Mouse (Mus musculus) midbrain, postnatal 0 days (tissue): ENCODE results near the gene Adamts4. TPM values are rescaled to one million over a fixed set of nuclear protein-coding genes. Genes with fewer than 3 reads are reported as not detected.
A peak's percentile ranks its signal among the peaks of the same experiment; 100 is the strongest.

Source experiments
- ATAC-seq: fragments of 200-750 bp; cut with Nextera tagmentation; 2 replicates; pipeline ENCODE4 v1.8.0; 2017; ENCODE audit warnings: moderate number of reproducible peaks, mild to moderate bottlenecking, moderate TSS enrichment, moderate library complexity; ENCODE audit not compliant: low FRiP score
- DNase-seq: peaks from one replicate; pipeline ENCODE4 v3.0.0-alpha.2; 2015; ENCODE audit warnings: low spot score
- H3K27ac ChIP-seq: fragments of 300-500 bp; sonication (generic); 2 replicates; pipeline ENCODE4 v1.5.1; 2014; ENCODE audit warnings: low read depth, mild to moderate bottlenecking, low read length, mixed read lengths
- H3K27me3 ChIP-seq: fragments of 300-500 bp; sonication (generic); 2 replicates; pipeline ENCODE4 v1.6.1; 2014; ENCODE audit warnings: low read length, control low read depth, mixed read lengths; ENCODE audit not compliant: insufficient read depth
- H3K36me3 ChIP-seq: fragments of 300-500 bp; sonication (generic); 2 replicates; pipeline ENCODE4 v1.6.1; 2014; ENCODE audit warnings: low read length, control low read depth, mixed read lengths; ENCODE audit not compliant: insufficient read depth
- H3K4me1 ChIP-seq: fragments of 300-500 bp; sonication (generic); 2 replicates; pipeline ENCODE4 v1.6.1; 2014; ENCODE audit warnings: mild to moderate bottlenecking, control low read depth, antibody characterized with exemption, low read length, mixed read lengths; ENCODE audit not compliant: insufficient read depth
- H3K4me2 ChIP-seq: fragments of 300-500 bp; sonication (generic); 2 replicates; pipeline ENCODE4 v1.6.1; 2014; ENCODE audit warnings: low read depth, mild to moderate bottlenecking, low read length, mixed read lengths; ENCODE audit not compliant: poor library complexity, severe bottlenecking
- H3K4me3 ChIP-seq: fragments of 300-500 bp; sonication (generic); 2 replicates; pipeline ENCODE4 v1.5.1; 2014; ENCODE audit warnings: low read depth, mild to moderate bottlenecking, low read length, moderate library complexity
- H3K9ac ChIP-seq: fragments of 300-500 bp; sonication (generic); replicated peaks from 2 replicates; pipeline ENCODE4 v1.6.1; 2014; ENCODE audit warnings: mild to moderate bottlenecking, low read length, moderate library complexity, mixed read lengths; ENCODE audit not compliant: poor library complexity, severe bottlenecking
- H3K9me3 ChIP-seq: fragments of 300-500 bp; sonication (generic); 2 replicates; pipeline ENCODE4 v1.6.1; 2016; ENCODE audit warnings: low read length, control low read depth
- CTCF ChIP-seq: IDR thresholded peaks from 2 replicates; pipeline ENCODE4 v1.5.1; 2016; ENCODE audit warnings: antibody characterized with exemption, mild to moderate bottlenecking
- WGBS: fragments of 180-500 bp; shearing (Covaris S2); extraction: QIAGEN DNeasy Blood & Tissue Kit; methylation state at CpG from one replicate; pipeline ENCODE4 v1.1.7; 2014; 5-methylcytosine and 5-hydroxymethylcytosine counted together
- polyA plus RNA-seq: library from polyadenylated mRNA; unstranded; fragments of >200 nt; fragmentation: Nextera tagmentation; extraction: Ambion mirVana; gene quantifications from 2 replicates; pipeline ENCODE4 v1.2.1, GENCODE M21; 2015
- total RNA-seq: library from RNA; depleted of rRNA; stranded (reverse); fragments of >200 nt; gene quantifications from 2 replicates; pipeline ENCODE4 v1.2.3, GENCODE M21; 2014

The Adamts4 gene
- total and polyA plus RNA-seq, 2 experiments from 2014 or later = 4.2 to 8.2 TPM

DNA sequence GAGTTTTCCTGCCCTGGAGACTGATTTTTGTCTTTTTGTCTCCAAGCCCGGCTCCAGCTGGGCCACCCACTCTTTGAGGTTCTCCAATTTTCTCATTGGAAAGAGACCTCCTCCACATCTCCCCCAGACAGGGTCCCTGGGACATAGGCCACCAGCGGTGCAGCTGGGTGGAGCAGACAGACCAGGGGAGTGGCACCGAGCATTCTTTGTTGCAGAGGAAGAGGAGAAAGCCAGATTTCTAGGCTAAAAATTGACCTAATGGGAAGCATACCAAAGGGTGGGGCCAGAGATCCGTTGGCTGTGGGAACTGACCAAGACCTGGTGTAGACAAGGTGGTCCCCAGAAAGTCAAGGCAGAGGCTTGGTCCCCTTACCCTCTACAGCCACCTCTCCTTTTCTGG lies 2.3 kb upstream of the Adamts4 start:
- peak overlapping the region; percentile 59 for H3K4me3 ChIP-seq
- no peak overlapping the region for H3K27ac ChIP-seq
- no peaks in the 10 kb centered on the region for H3K36me3 ChIP-seq
- H3K4me2 ChIP-seq = peak overlapping the region; percentile 61
- peaks cover 9% of the 10 kb centered on the region; the same call in 1 of the 2 replicates for H3K4me1 ChIP-seq
- no peak for TF ChIP-seq CTCF
- ATAC-seq (no peak), DNase-seq (no peak)
- no peaks in the 10 kb centered on the region for H3K9me3 ChIP-seq
- WGBS = 30% methylated on average over 4 of the region's 4 CpGs
- H3K9ac ChIP-seq = no peak overlapping the region
- no peaks in the 10 kb centered on the region for H3K27me3 ChIP-seq

DNA sequence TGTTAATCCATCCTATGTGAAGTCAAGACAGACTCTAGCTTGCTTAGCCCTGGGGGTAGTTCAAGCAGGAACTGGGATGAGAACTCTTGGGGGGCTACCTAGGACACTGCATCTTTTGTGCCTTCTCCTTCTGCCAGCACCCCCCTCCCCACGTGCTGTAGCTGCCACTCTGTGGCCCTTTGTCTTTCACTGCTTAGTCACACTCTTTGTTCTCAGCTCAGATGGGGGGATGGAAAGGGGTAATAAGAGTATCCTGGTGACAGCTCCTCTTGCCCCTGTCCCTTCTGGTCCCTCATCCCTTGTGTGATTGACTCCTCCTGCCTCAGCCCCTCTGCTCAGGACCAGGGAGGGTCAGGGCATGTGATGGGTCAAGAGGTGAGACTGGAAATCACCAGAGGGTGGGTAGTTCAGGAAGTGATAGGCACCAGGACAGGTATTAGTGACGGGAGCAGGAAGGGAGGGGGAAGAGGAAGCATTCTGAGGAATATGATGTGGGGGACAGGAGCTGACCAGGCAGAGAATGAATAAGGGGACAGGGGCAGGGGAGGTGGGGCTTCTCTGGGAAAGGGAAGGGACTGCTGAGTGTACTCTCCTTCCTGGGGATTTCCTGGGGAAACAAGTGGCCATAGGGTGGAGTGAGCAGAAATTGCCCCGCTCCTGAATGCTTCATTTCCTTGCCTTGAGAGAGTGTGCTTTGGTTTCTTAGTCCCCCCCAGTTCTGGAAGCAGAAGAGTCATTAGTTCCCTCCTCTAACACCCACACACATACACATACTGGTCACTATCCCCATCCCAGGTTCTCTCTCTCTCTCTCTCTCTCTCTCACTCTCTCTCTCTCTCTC lies 1.6 kb upstream of the Adamts4 start:
- Histone ChIP-seq H3K4me2 (no peak overlapping the region), H3K27ac (no peak overlapping the region), H3K4me1 (peaks cover 9% of the 10 kb centered on the region; the same call in 1 of the 2 replicates), H3K36me3 (no peaks in the 10 kb centered on the region), H3K27me3 (no peaks in the 10 kb centered on the region), H3K4me3 (no peak overlapping the region), H3K9me3 (no peaks in the 10 kb centered on the region), H3K9ac (no peak overlapping the region)
- no peak for DNase-seq
- WGBS = 45% methylated on average over 3 of the region's 3 CpGs
- ATAC-seq = no peak
- TF ChIP-seq CTCF = no peak

DNA sequence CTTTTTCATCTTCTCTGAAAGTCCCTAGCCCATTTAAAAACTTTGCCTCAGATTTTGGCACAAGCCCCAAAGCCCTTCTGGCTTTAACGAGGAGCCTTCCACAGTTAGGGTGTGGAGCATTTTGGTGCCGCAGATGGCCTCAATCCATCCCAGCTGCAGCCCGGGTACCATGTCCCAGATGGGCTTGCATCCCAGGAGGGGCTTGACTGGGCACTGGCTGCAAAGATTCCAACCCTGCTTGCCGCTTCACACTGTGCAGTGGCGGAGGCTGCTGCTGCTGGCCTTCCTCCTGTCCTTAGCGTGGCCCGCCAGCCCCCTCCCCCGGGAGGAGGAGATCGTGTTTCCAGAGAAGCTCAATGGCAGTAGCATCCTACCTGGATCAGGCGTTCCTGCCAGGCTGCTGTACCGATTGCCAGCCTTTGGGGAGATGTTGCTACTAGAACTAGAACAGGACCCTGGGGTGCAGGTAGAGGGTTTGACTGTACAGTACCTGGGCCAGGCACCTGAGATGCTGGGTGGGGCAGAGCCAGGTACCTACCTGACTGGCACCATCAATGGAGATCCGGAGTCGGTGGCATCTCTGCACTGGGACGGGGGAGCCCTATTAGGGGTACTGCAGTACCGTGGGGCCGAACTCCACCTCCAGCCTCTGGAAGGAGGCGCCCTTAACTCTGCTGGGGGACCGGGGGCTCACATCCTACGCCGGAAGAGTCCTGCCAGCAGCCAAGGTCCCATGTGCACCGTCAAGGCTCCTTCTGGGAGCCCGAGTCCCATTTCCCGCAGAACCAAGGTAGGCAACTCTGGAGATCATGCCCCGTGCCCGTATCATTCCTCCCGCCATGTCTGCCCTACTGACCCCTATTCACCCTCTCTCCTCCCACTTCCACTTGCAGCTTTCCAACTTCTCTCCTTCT lies 716 bp downstream of the Adamts4 start, which contains the start of gene Ndufs2:
Gene Ndufs2 (minus strand): TSS at position 709 of the 914 bp plus-strand sequence.
- H3K9me3 ChIP-seq = no peaks in the 10 kb centered on the region
- peak within 1 kb of the TSS; percentile 33 for H3K9ac ChIP-seq
- ATAC-seq (peak; percentile 13; the same call in 1 of the 2 replicates), DNase-seq (peak; percentile 59)
- TF ChIP-seq CTCF = no peak
- H3K4me1 ChIP-seq = peaks cover 9% of the 10 kb centered on the region; the same call in 1 of the 2 replicates
- H3K36me3 ChIP-seq = no peaks in the 10 kb centered on the region
- H3K27ac ChIP-seq = peak within 1 kb of the TSS; percentile 26; the same call in 1 of the 2 replicates
- H3K27me3 ChIP-seq = no peaks in the 10 kb centered on the region
- WGBS = 8% methylated on average over 26 of the region's 26 CpGs
- H3K4me3 ChIP-seq = peak within 1 kb of the TSS; percentile 31
- peak within 1 kb of the TSS; percentile 57 for H3K4me2 ChIP-seq

DNA sequence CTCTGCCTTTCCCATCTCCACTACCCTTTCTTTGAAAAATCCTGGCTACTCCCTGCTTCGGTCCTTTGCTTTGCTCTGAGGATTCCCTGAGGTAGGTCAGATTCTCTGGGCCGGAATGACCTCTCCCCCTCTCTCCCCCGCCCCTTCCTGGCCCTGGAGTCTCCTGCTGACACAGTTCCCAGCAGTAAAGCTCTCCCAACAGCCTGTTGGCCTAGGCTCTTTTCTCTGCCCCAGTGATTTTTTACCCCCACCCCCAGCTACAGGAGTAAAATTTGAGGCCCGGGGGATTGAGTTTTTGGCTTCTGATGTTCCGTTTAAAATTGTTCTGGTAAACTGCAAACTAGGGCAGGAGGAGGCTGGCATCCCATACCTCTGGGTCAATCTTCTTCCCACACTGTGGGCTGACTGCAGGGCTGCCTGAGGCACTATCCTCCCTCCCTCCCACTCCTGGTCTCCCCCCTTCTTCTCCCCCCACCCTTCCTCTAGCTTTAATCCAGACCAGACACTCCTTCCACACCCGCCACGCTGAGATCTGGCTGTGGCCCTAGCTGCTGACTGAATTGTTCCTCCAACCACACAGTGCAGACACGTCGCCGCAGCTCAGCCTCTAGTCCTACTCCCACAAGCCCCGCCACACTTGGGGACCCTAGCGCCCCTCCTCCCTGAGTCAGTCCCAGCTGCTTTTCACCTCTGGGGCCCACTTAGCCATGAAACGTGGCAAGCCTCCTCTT lies 1.5 kb downstream of the Adamts4 start:
- Histone ChIP-seq H3K9ac (0 out of 2 replicates have a peak overlapping the region, but pooled peaks have one; percentile 33), H3K4me1 (peaks cover 9% of the 10 kb centered on the region; the same call in 1 of the 2 replicates), H3K4me3 (peak overlapping the region; percentile 31; the same call in 1 of the 2 replicates), H3K4me2 (peak overlapping the region; percentile 57), H3K27me3 (no peaks in the 10 kb centered on the region), H3K27ac (no peak overlapping the region; the same call in 1 of the 2 replicates), H3K9me3 (no peaks in the 10 kb centered on the region), H3K36me3 (no peaks in the 10 kb centered on the region)
- DNase-seq (peak; percentile 46), ATAC-seq (no peak; the same call in 1 of the 2 replicates)
- no peak for TF ChIP-seq CTCF
- 7% methylated on average over 13 of the region's 13 CpGs for WGBS

DNA sequence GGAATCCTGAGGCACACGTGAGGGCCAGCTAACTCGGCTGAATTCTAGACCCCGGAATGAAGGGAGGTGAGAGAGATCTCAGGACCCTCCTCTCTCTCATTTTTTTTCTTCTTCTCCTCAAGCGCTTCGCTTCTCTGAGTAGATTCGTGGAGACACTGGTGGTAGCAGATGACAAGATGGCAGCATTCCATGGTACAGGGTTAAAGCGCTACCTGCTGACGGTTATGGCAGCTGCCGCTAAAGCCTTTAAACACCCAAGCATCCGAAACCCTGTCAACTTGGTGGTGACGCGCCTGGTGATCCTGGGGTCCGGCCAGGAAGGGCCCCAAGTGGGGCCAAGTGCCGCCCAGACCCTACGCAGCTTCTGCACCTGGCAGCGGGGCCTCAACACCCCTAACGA lies 2.2 kb downstream of the Adamts4 start:
- Histone ChIP-seq H3K9ac (0 out of 2 replicates have a peak overlapping the region, but pooled peaks have one; percentile 33), H3K4me3 (0 out of 2 replicates have a peak overlapping the region, but pooled peaks have one; percentile 5), H3K27me3 (no peaks in the 10 kb centered on the region), H3K36me3 (no peaks in the 10 kb centered on the region), H3K27ac (peak overlapping the region; percentile 26; the same call in 1 of the 2 replicates), H3K4me1 (peaks cover 9% of the 10 kb centered on the region; the same call in 1 of the 2 replicates), H3K4me2 (peak overlapping the region; percentile 57), H3K9me3 (no peaks in the 10 kb centered on the region)
- DNase-seq (peak; percentile 42), ATAC-seq (no peak)
- 0 out of 2 replicates have a peak, but pooled peaks have one; percentile 24 for TF ChIP-seq CTCF
- 48% methylated on average over 17 of the region's 17 CpGs for WGBS
